Mouse (Mus musculus): Measurements from ENCODE around the gene Rps8.

DNA sequence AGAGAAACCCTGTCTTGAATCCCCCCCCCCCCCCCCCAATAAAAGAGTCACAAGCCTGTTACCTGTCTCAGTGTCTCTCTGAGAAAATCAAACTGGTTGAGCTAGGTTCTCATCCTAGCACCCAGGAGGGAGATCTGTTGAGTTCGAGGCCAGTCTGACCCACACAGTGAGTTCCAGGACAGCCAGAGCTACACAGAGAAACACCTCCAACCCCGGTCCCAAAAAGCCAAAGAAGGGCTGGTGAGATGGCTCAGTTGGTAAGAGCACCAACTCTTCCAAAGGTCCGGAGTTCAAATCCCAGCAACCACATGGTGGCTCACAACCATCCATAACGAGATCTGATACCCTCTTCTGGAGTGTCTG lies 46.9 kb upstream of the Rps8 start:
- no peak for TF ChIP-seq POLR2A (IDR thresholded peaks at IDR 0.05; ENCODE audit: control insufficient read depth, extremely low read depth, insufficient read depth, low read length, poor library complexity)
- TF ChIP-seq CTCF (IDR thresholded peaks at IDR 0.05; ENCODE audit: borderline replicate concordance, control insufficient read depth, extremely low read depth, insufficient read depth, low read length, poor library complexity) = no peak

Measured in thymus, adult 2 months (tissue).